Mouse (Mus musculus): Measurements from ENCODE around the gene Dtd1. TPM values are rescaled to one million over a fixed set of nuclear protein-coding genes. Genes with fewer than 3 reads are reported as not detected.

Dtd1 gene
- total and polyA plus RNA-seq, 3 experiments: 14.2 to 23.9 (median 15.8) TPM

DNA sequence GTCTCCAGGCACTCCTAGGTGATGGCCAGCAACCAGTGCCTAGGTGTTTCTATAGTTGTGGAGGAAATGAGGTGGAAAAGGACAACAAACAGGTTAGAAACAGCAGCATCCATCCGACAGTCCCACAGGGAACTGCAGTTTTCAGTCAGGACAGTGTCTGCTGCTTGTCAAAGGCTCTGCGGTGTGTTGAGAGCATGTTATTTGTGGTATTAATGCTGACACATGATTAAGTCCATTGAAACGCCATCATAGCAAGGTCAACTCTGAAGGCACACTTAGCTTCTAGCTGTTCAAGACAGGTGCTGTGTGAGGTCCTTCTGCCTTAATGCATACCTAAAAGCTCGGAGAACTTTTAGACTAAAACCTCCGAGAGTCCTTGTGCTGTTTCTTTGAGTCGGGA, 161.0 kb downstream of the Dtd1 start:
- no peak for ATAC-seq (ENCODE audit: extremely low read depth, insufficient number of reproducible peaks, low FRiP score, poor library complexity, severe bottlenecking)
- Histone ChIP-seq H3K4me3 (ENCODE audit: low read depth, low read length) (no peak overlapping the region), H3K4me1 (ENCODE audit: insufficient read depth, low read depth, low read length) (no peaks in the 10 kb centered on the region), H3K27me3 (ENCODE audit: insufficient read depth, low read length) (no peaks in the 10 kb centered on the region), H3K36me3 (replicated peaks) (peaks cover 7% of the 10 kb centered on the region), H3K9me3 (replicated peaks) (no peaks in the 10 kb centered on the region)
- DNase-seq (ENCODE audit: low spot score): no peak
- TF ChIP-seq GATA1 (IDR thresholded peaks at IDR 0.05; ENCODE audit: borderline replicate concordance, low read length) (no peak), GATA2 (IDR thresholded peaks at IDR 0.05; ENCODE audit: borderline replicate concordance, low read depth, low read length) (no peak), TAL1 (conservative IDR thresholded peaks at IDR 0.05; ENCODE audit: low read depth, low read length) (no peak), POLR2AphosphoS5 (IDR thresholded peaks at IDR 0.05; ENCODE audit: insufficient replicate concordance, low read depth, low read length) (no peak), CTCF (IDR thresholded peaks at IDR 0.05; ENCODE audit: low read depth, low read length) (no peak)

DNA sequence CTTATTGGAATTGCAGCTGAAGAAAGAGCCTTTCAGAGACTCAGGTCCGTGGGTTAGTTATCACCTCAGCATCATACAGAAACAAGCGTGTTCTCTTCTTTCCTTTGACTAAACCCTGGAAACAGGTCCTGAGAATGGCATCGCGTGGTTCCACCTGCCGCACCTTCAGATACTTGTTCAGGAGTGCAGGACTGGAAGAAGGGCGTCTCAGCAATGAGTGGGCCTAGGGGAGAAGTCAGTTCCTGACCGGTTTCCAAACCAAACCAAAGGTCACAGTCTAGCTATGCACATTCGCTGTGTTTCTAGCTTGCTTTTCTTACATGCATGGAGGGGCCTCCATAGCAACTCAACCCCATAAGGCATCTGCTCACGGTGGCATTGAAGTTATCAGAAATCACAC, 164.0 kb downstream of the Dtd1 start:
- TF ChIP-seq CTCF (IDR thresholded peaks at IDR 0.05; ENCODE audit: low read depth, low read length): no peak
- no peak for TF ChIP-seq GATA1 (IDR thresholded peaks at IDR 0.05; ENCODE audit: borderline replicate concordance, low read length)
- no peak for TF ChIP-seq GATA2 (IDR thresholded peaks at IDR 0.05; ENCODE audit: borderline replicate concordance, low read depth, low read length)
- no peak for TF ChIP-seq TAL1 (conservative IDR thresholded peaks at IDR 0.05; ENCODE audit: low read depth, low read length)

DNA sequence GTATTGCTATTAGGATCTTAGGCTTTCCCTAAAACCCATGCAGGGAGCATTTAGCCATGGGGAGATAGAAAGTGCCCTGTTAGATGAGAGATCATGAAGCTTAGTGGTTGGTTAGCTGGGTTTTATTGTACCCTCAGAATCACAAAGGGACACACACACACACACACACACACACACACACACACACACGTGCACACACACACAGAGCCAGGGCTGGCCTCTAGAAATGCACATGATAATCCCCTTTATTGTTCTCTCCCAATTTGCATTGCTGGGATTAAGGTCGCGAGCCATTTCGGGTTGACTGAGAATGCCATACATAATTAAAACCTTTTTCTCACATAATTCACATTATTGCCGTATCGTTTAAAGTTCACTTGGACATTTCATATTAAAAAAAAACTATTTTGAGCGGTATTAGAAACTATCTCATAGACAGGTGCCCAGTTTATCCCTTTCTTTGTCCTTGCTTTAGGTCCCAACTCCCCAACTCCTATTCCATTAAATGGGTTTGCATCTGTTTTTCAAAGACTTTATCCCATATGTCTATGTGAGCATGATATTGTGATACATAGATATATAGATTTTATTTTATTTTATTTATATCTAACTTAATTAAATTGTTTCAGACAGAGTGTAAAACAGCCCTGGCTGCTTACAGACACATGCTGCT, 164.6 kb downstream of the Dtd1 start:
- H3K4me1 ChIP-seq (ENCODE audit: insufficient read depth, low read depth, low read length): no peaks in the 10 kb centered on the region
- ATAC-seq (ENCODE audit: extremely low read depth, insufficient number of reproducible peaks, low FRiP score, poor library complexity, severe bottlenecking) (no peak), DNase-seq (ENCODE audit: low spot score) (no peak)
- no peaks in the 10 kb centered on the region for H3K27me3 ChIP-seq (ENCODE audit: insufficient read depth, low read length)
- H3K9me3 ChIP-seq (replicated peaks): no peaks in the 10 kb centered on the region
- no peak for TF ChIP-seq GATA1 (IDR thresholded peaks at IDR 0.05; ENCODE audit: borderline replicate concordance, low read length)
- no peak for TF ChIP-seq TAL1 (conservative IDR thresholded peaks at IDR 0.05; ENCODE audit: low read depth, low read length)
- no peak for TF ChIP-seq CTCF (IDR thresholded peaks at IDR 0.05; ENCODE audit: low read depth, low read length)
- TF ChIP-seq POLR2AphosphoS5 (IDR thresholded peaks at IDR 0.05; ENCODE audit: insufficient replicate concordance, low read depth, low read length): no peak
- TF ChIP-seq GATA2 (IDR thresholded peaks at IDR 0.05; ENCODE audit: borderline replicate concordance, low read depth, low read length): no peak
- no peak overlapping the region for H3K4me3 ChIP-seq (ENCODE audit: low read depth, low read length)
- H3K36me3 ChIP-seq (replicated peaks): peaks cover 6% of the 10 kb centered on the region

More for the DNA sequence above, 164.0 kb downstream of the Dtd1 start:
- H3K9me3 ChIP-seq (replicated peaks): no peaks in the 10 kb centered on the region
- H3K36me3 ChIP-seq (replicated peaks): peaks cover 6% of the 10 kb centered on the region
- no peaks in the 10 kb centered on the region for H3K4me1 ChIP-seq (ENCODE audit: insufficient read depth, low read depth, low read length)
- DNase-seq (ENCODE audit: low spot score) (no peak), ATAC-seq (ENCODE audit: extremely low read depth, insufficient number of reproducible peaks, low FRiP score, poor library complexity, severe bottlenecking) (no peak)
- H3K4me3 ChIP-seq (ENCODE audit: low read depth, low read length): no peak overlapping the region
- no peaks in the 10 kb centered on the region for H3K27me3 ChIP-seq (ENCODE audit: insufficient read depth, low read length)

DNA sequence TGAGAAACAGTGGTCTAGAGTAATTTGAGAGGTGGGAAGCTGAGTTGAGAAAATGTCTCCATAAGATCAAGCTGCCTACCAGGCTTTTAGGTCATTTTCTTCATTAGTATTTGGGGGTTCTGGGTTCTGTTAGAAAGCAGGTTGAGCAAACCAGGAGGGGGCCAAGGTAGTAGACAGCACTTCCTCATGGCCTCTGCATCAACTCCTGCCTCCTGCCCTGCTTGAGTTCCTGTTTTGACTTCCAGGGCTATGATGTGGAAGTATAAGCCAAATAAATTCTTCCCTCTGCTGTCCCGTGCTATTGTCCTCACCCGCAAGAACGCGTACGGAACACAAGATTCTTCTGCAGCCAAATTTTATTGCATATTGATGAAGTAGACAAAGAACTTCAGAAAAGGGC, 165.5 kb downstream of the Dtd1 start:
- ATAC-seq (ENCODE audit: extremely low read depth, insufficient number of reproducible peaks, low FRiP score, poor library complexity, severe bottlenecking): no peak
- H3K4me3 ChIP-seq (ENCODE audit: low read depth, low read length): no peak overlapping the region
- peaks cover 6% of the 10 kb centered on the region for H3K36me3 ChIP-seq (replicated peaks)
- DNase-seq (ENCODE audit: low spot score): no peak
- no peaks in the 10 kb centered on the region for H3K9me3 ChIP-seq (replicated peaks)
- H3K4me1 ChIP-seq (ENCODE audit: insufficient read depth, low read depth, low read length): no peaks in the 10 kb centered on the region
- no peaks in the 10 kb centered on the region for H3K27me3 ChIP-seq (ENCODE audit: insufficient read depth, low read length)
- TF ChIP-seq GATA2 (IDR thresholded peaks at IDR 0.05; ENCODE audit: borderline replicate concordance, low read depth, low read length): no peak
- TF ChIP-seq TAL1 (conservative IDR thresholded peaks at IDR 0.05; ENCODE audit: low read depth, low read length): no peak
- TF ChIP-seq GATA1 (IDR thresholded peaks at IDR 0.05; ENCODE audit: borderline replicate concordance, low read length): no peak
- no peak for TF ChIP-seq CTCF (IDR thresholded peaks at IDR 0.05; ENCODE audit: low read depth, low read length)
- no peak for TF ChIP-seq POLR2AphosphoS5 (IDR thresholded peaks at IDR 0.05; ENCODE audit: insufficient replicate concordance, low read depth, low read length)

DNA sequence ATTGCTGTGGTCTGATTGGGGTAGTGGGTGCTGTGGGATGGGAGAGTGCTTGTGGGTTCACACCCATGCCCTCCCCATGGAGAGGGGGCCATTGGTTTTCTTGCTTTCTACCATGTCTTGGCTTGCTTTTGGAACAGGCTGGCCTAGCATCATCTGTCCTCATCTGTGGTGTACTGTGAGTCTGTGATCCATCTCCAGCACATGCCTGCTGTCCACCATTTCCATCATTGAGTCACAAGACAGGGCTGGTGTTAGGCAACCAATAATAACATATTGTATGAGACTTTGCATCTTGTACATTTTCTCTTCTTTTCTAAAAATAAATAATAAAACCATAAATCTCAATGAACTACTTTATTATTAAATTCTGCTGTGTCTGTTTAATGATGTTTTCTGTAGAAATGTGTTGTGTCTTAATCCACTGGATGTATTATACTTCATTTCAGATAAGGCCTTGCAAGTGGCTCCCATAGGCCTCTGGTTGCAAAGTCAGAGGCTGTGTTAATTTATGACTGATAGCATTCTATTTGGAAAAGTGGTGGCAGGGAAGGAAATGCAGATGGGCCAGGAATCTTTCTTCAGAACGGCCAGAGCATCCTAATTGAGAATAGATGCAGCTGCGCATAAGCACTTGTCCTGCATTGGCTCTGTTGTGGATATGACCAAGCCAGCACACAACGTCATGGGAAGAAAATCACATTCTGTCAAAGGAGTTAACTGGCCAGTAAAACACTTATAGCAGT, 168.8 kb downstream of the Dtd1 start:
- Histone ChIP-seq H3K4me3 (ENCODE audit: low read depth, low read length) (no peak overlapping the region), H3K36me3 (replicated peaks) (peaks cover 6% of the 10 kb centered on the region), H3K9me3 (replicated peaks) (no peaks in the 10 kb centered on the region), H3K4me1 (ENCODE audit: insufficient read depth, low read depth, low read length) (no peaks in the 10 kb centered on the region), H3K27me3 (ENCODE audit: insufficient read depth, low read length) (no peaks in the 10 kb centered on the region)
- DNase-seq (ENCODE audit: low spot score): no peak
- TF ChIP-seq TAL1 (conservative IDR thresholded peaks at IDR 0.05; ENCODE audit: low read depth, low read length) (no peak), POLR2AphosphoS5 (IDR thresholded peaks at IDR 0.05; ENCODE audit: insufficient replicate concordance, low read depth, low read length) (no peak), CTCF (IDR thresholded peaks at IDR 0.05; ENCODE audit: low read depth, low read length) (no peak), GATA2 (IDR thresholded peaks at IDR 0.05; ENCODE audit: borderline replicate concordance, low read depth, low read length) (no peak), GATA1 (IDR thresholded peaks at IDR 0.05; ENCODE audit: borderline replicate concordance, low read length) (no peak)
- ATAC-seq (ENCODE audit: extremely low read depth, insufficient number of reproducible peaks, low FRiP score, poor library complexity, severe bottlenecking): no peak

DNA sequence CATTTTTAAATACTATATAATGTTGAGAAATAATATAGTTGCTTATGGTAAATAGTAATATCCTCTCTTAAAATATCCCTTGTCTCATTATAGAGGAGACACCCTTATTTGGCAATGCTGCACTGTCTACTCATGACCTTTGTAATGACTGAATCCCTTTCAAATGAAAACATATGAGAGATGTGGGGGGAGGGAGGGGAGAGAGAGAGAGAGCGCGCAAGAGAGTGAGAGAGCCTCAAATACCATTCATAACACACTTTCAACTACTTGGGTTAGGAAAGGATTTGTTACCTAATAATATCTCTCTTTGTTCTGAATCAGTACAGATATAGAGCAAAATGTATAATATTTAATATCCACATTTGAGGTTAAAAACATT, 169.4 kb downstream of the Dtd1 start:
- Histone ChIP-seq H3K36me3 (replicated peaks) (peaks cover 2% of the 10 kb centered on the region), H3K9me3 (replicated peaks) (no peaks in the 10 kb centered on the region), H3K27me3 (ENCODE audit: insufficient read depth, low read length) (no peaks in the 10 kb centered on the region), H3K4me3 (ENCODE audit: low read depth, low read length) (no peak overlapping the region), H3K4me1 (ENCODE audit: insufficient read depth, low read depth, low read length) (no peaks in the 10 kb centered on the region)
- no peak for TF ChIP-seq POLR2AphosphoS5 (IDR thresholded peaks at IDR 0.05; ENCODE audit: insufficient replicate concordance, low read depth, low read length)
- no peak for TF ChIP-seq GATA2 (IDR thresholded peaks at IDR 0.05; ENCODE audit: borderline replicate concordance, low read depth, low read length)
- no peak for TF ChIP-seq CTCF (IDR thresholded peaks at IDR 0.05; ENCODE audit: low read depth, low read length)
- TF ChIP-seq TAL1 (conservative IDR thresholded peaks at IDR 0.05; ENCODE audit: low read depth, low read length): no peak
- no peak for TF ChIP-seq GATA1 (IDR thresholded peaks at IDR 0.05; ENCODE audit: borderline replicate concordance, low read length)
- ATAC-seq (ENCODE audit: extremely low read depth, insufficient number of reproducible peaks, low FRiP score, poor library complexity, severe bottlenecking) (no peak), DNase-seq (ENCODE audit: low spot score) (no peak)

Measured in G1E (cell line).